Mouse (Mus musculus): ENCODE results near the gene Atp2b4. TPM values are rescaled to one million over a fixed set of nuclear protein-coding genes. Genes with fewer than 3 reads are reported as not detected.
A peak's percentile ranks its signal among the peaks of the same experiment; 100 is the strongest.
"Not testable (repeated sequence)": the region's sequence is repeated elsewhere in the genome, so short reads cannot be mapped to it uniquely, and the experiment has no call there.

The Atp2b4 gene
- polyA plus RNA-seq, 1 experiment from 2014 or later = 7.7 TPM

- Histone ChIP-seq H3K4me2 (ENCODE audit: low read depth, low read length) (no peak overlapping the region), H3K27me3 (ENCODE audit: control insufficient read depth, insufficient read depth, low read depth, low read length) (no peaks in the 10 kb centered on the region), H3K9me3 (ENCODE audit: control insufficient read depth, low read length) (no peaks in the 10 kb centered on the region), H3K9ac (ENCODE audit: low read length) (no peak overlapping the region), H3K4me1 (replicated peaks; ENCODE audit: control insufficient read depth, insufficient read depth, low read length) (no peaks in the 10 kb centered on the region), H3K27ac (ENCODE audit: low read length) (no peak overlapping the region), H3K4me3 (ENCODE audit: low read length) (no peak overlapping the region), H3K36me3 (ENCODE audit: control insufficient read depth, insufficient read depth, low read length) (no peaks in the 10 kb centered on the region)
- no peak for ATAC-seq (ENCODE audit: low read depth)
- WGBS = 68% methylated on average over 7 of the region's 7 CpGs
Measured at GRCm38 (mm10) chr1:133688301-133688700, 112.5 kb downstream of the Atp2b4 start.

DNA sequence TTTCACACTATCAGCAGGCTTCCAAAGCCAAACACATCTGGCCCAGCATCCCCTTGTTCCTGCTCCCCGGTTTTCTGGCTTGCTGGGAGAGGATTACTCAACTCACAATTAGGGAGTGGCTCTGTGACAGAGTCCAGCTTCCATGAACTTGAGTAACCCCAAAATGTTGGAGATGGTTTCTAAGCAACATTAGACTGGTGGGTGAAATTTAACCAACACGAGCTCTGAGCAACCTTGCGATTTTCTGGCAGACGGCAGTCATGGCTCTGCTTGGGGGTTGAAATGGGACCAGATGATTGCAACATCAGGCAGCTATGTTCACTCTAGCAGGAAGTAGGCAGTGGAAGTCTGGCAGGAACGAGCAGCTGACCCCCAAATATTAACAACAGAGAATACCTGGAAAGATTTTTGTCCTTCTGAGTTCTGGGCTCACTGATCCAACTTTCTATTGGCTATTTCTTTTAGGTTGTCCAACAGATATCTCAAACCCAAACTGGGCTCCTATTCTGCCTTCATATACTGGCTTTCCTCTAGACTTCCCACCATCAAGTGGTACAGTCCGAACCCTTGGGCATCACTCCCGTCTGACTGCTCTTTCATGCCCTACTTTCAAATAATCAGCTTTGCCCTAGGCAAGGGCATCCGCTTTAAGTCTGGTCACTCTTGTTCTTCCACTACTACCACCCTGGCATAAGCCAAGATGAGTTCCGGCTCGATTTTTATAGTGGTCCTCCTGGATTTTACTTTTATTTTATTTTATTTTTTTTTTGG lies 114.9 kb downstream of the Atp2b4 start:
- no peaks in the 10 kb centered on the region for H3K4me1 ChIP-seq (replicated peaks; ENCODE audit: control insufficient read depth, insufficient read depth, low read length)
- H3K4me2 ChIP-seq (ENCODE audit: low read depth, low read length) = no peak overlapping the region
- no peaks in the 10 kb centered on the region for H3K27me3 ChIP-seq (ENCODE audit: control insufficient read depth, insufficient read depth, low read depth, low read length)
- peak; percentile 85 for ATAC-seq (ENCODE audit: low read depth)
- no peaks in the 10 kb centered on the region for H3K36me3 ChIP-seq (ENCODE audit: control insufficient read depth, insufficient read depth, low read length)
- 55% methylated on average over 10 of the region's 10 CpGs for WGBS
- no peak overlapping the region for H3K9ac ChIP-seq (ENCODE audit: low read length)
- H3K9me3 ChIP-seq (ENCODE audit: control insufficient read depth, low read length) = no peaks in the 10 kb centered on the region
- H3K4me3 ChIP-seq (ENCODE audit: low read length) = no peak overlapping the region
- no peak overlapping the region for H3K27ac ChIP-seq (ENCODE audit: low read length)

DNA sequence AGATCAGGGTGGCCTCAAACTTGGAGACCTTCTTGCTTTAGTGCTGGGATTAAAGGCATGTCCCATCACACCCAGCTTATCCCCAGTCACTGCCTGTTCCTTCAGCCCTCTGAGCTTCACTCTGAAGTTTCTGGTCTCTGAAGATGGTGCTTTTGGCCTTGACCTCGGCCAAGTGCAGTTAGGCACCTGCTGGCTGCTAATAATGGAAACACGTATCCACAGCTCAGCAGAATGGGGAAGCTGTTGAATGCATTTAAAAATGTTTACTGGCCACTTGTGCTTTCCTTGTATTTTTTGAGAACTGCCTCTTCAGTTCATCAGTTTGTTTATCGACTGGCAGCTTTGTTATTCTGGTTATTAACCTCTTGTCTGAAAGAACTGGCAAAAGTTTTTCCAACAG lies 129.0 kb downstream of the Atp2b4 start:
- Histone ChIP-seq H3K9ac (ENCODE audit: low read length) (no peak overlapping the region), H3K4me1 (replicated peaks; ENCODE audit: control insufficient read depth, insufficient read depth, low read length) (no peaks in the 10 kb centered on the region), H3K36me3 (ENCODE audit: control insufficient read depth, insufficient read depth, low read length) (no peaks in the 10 kb centered on the region), H3K4me3 (ENCODE audit: low read length) (no peak overlapping the region), H3K27me3 (ENCODE audit: control insufficient read depth, insufficient read depth, low read depth, low read length) (no peaks in the 10 kb centered on the region), H3K27ac (ENCODE audit: low read length) (no peak overlapping the region), H3K9me3 (ENCODE audit: control insufficient read depth, low read length) (no peaks in the 10 kb centered on the region), H3K4me2 (ENCODE audit: low read depth, low read length) (no peak overlapping the region)
- no peak for ATAC-seq (ENCODE audit: low read depth)
- 68% methylated on average over 3 of the region's 3 CpGs for WGBS

DNA sequence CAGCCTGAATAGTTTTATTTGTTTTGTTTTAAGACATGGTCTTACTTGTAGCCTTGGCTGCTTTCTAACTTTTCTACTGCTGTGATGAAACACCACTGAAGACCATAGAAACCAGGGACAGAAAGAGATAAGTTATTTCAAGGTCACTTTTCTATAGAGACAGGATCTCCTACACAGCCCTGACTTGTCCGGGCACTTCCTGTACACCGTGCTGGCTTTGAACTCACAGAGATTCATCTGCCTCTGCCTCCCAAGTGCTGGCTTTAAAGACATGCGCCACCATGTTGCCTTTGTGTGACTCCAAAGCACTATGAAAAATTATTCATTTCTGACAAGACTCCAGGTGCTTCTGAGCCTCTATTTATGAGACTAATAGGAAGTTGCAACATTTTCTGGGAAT lies 129.6 kb downstream of the Atp2b4 start:
- Histone ChIP-seq H3K9me3 (ENCODE audit: control insufficient read depth, low read length) (no peaks in the 10 kb centered on the region), H3K27ac (ENCODE audit: low read length) (no peak overlapping the region), H3K4me2 (ENCODE audit: low read depth, low read length) (no peak overlapping the region), H3K27me3 (ENCODE audit: control insufficient read depth, insufficient read depth, low read depth, low read length) (no peaks in the 10 kb centered on the region), H3K9ac (ENCODE audit: low read length) (no peak overlapping the region), H3K4me3 (ENCODE audit: low read length) (no peak overlapping the region), H3K4me1 (replicated peaks; ENCODE audit: control insufficient read depth, insufficient read depth, low read length) (no peaks in the 10 kb centered on the region), H3K36me3 (ENCODE audit: control insufficient read depth, insufficient read depth, low read length) (no peaks in the 10 kb centered on the region)
- no peak for ATAC-seq (ENCODE audit: low read depth)
- 80% methylated on average over 3 of the region's 3 CpGs for WGBS

DNA sequence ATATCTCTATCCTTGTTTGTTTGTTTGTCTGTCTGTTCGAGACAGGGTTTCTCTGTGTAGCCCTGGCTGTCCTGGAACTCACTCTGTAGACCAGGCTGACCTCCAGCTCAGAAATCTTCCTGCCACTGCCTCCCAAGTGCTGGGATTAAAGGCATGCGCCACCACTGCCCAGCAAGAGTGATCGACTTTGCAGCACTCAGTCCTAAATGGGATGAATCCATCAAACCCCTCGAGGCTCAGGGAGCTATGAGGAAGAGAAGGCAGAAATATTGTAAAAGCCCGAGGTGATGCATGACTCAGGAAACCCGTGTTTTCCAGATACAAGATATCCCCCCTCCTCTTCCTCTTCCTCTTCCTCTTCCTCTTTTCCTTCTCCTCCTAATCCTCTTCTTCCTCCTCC lies 130.1 kb downstream of the Atp2b4 start:
- WGBS = 64% methylated on average over 6 of the region's 6 CpGs
- H3K9me3 ChIP-seq (ENCODE audit: control insufficient read depth, low read length) = no peaks in the 10 kb centered on the region
- H3K4me1 ChIP-seq (replicated peaks; ENCODE audit: control insufficient read depth, insufficient read depth, low read length) = no peaks in the 10 kb centered on the region
- H3K27ac ChIP-seq (ENCODE audit: low read length) = no peak overlapping the region
- H3K36me3 ChIP-seq (ENCODE audit: control insufficient read depth, insufficient read depth, low read length) = no peaks in the 10 kb centered on the region
- H3K27me3 ChIP-seq (ENCODE audit: control insufficient read depth, insufficient read depth, low read depth, low read length) = no peaks in the 10 kb centered on the region
- no peak for ATAC-seq (ENCODE audit: low read depth)
- H3K4me3 ChIP-seq (ENCODE audit: low read length) = no peak overlapping the region
- no peak overlapping the region for H3K9ac ChIP-seq (ENCODE audit: low read length)
- no peak overlapping the region for H3K4me2 ChIP-seq (ENCODE audit: low read depth, low read length)

DNA sequence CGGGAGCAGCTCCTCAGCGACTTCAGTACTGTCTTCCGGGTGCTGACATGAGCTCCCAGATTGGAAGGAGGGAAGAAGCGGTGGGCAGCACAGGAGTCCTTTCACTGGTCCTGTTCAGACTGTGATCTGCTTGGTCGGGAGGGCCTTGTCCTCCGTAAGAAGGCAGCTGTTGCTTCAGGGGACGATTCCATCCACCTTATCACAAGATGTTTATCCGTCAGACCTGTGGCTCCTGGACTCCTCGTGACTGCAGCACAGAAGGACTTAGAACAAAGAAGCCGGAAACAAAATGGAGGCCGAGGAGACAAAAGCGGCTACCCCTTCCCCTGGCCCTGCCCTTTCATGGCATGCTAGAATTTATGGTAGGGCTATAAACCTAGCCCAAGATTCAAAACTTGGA lies 130.7 kb downstream of the Atp2b4 start:
- no peaks in the 10 kb centered on the region for H3K4me1 ChIP-seq (replicated peaks; ENCODE audit: control insufficient read depth, insufficient read depth, low read length)
- no peaks in the 10 kb centered on the region for H3K27me3 ChIP-seq (ENCODE audit: control insufficient read depth, insufficient read depth, low read depth, low read length)
- 81% methylated on average over 12 of the region's 12 CpGs for WGBS
- no peak overlapping the region for H3K9ac ChIP-seq (ENCODE audit: low read length)
- H3K9me3 ChIP-seq (ENCODE audit: control insufficient read depth, low read length) = no peaks in the 10 kb centered on the region
- no peaks in the 10 kb centered on the region for H3K36me3 ChIP-seq (ENCODE audit: control insufficient read depth, insufficient read depth, low read length)
- no peak overlapping the region for H3K4me3 ChIP-seq (ENCODE audit: low read length)
- no peak overlapping the region for H3K27ac ChIP-seq (ENCODE audit: low read length)
- no peak overlapping the region for H3K4me2 ChIP-seq (ENCODE audit: low read depth, low read length)
- no peak for ATAC-seq (ENCODE audit: low read depth)

DNA sequence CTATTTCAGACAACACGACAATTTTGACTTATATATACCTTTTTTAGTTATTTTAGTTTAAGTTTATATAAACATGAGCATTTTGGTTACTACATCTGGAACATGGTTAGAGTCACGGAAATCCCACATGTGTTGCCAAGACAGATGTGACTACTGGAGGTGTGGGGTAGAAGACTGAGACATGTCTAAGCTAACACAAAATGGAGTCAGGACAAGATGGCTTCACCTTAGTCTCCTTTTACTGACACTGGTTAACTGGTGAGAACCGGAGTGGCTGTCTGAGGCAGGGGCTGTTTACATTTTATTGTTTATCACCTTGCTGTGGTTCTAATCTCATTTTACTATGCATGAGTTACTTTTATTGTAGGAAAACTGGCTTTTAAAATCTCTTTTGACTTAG lies 132.2 kb downstream of the Atp2b4 start:
- Histone ChIP-seq H3K4me2 (ENCODE audit: low read depth, low read length) (no peak overlapping the region), H3K4me3 (ENCODE audit: low read length) (no peak overlapping the region), H3K9me3 (ENCODE audit: control insufficient read depth, low read length) (no peaks in the 10 kb centered on the region), H3K4me1 (replicated peaks; ENCODE audit: control insufficient read depth, insufficient read depth, low read length) (no peaks in the 10 kb centered on the region), H3K27me3 (ENCODE audit: control insufficient read depth, insufficient read depth, low read depth, low read length) (no peaks in the 10 kb centered on the region), H3K9ac (ENCODE audit: low read length) (no peak overlapping the region), H3K27ac (ENCODE audit: low read length) (no peak overlapping the region), H3K36me3 (ENCODE audit: control insufficient read depth, insufficient read depth, low read length) (no peaks in the 10 kb centered on the region)
- WGBS = 69% methylated on average over 3 of the region's 3 CpGs
- ATAC-seq (ENCODE audit: low read depth) = no peak

GRCm38 (mm10) chr1:133667721-133668120 lies 133.1 kb downstream of the Atp2b4 start:
- no peak overlapping the region for H3K27ac ChIP-seq (ENCODE audit: low read length)
- no peaks in the 10 kb centered on the region for H3K4me1 ChIP-seq (replicated peaks; ENCODE audit: control insufficient read depth, insufficient read depth, low read length)
- no peak overlapping the region for H3K4me2 ChIP-seq (ENCODE audit: low read depth, low read length)
- no peak for ATAC-seq (ENCODE audit: low read depth)
- no peak overlapping the region for H3K9ac ChIP-seq (ENCODE audit: low read length)
- no peaks in the 10 kb centered on the region for H3K27me3 ChIP-seq (ENCODE audit: control insufficient read depth, insufficient read depth, low read depth, low read length)
- no peaks in the 10 kb centered on the region for H3K9me3 ChIP-seq (ENCODE audit: control insufficient read depth, low read length)
- H3K36me3 ChIP-seq (ENCODE audit: control insufficient read depth, insufficient read depth, low read length) = no peaks in the 10 kb centered on the region
- 51% methylated on average over 7 of the region's 7 CpGs for WGBS
- no peak overlapping the region for H3K4me3 ChIP-seq (ENCODE audit: low read length)

- not testable (repeated sequence) for H3K9ac ChIP-seq (ENCODE audit: low read length); H3K36me3 ChIP-seq (ENCODE audit: control insufficient read depth, insufficient read depth, low read length); H3K4me1 ChIP-seq (replicated peaks; ENCODE audit: control insufficient read depth, insufficient read depth, low read length); H3K4me2 ChIP-seq (ENCODE audit: low read depth, low read length); H3K27me3 ChIP-seq (ENCODE audit: control insufficient read depth, insufficient read depth, low read depth, low read length); ATAC-seq (ENCODE audit: low read depth); H3K9me3 ChIP-seq (ENCODE audit: control insufficient read depth, low read length); H3K4me3 ChIP-seq (ENCODE audit: low read length); H3K27ac ChIP-seq (ENCODE audit: low read length)
- 81% methylated on average over 6 of the region's 8 CpGs for WGBS
Measured at GRCm38 (mm10) chr1:133665713-133666112, 135.1 kb downstream of the Atp2b4 start.

All from lung, embryonic 16.5 days (tissue).